Mouse (Mus musculus): Measurements from ENCODE around the gene Olfml2b. TPM values are rescaled to one million over a fixed set of nuclear protein-coding genes. Genes with fewer than 3 reads are reported as not detected.

Gene Olfml2b
- polyA plus RNA-seq, 1 experiment from 2014 or later = 25.3 TPM

DNA sequence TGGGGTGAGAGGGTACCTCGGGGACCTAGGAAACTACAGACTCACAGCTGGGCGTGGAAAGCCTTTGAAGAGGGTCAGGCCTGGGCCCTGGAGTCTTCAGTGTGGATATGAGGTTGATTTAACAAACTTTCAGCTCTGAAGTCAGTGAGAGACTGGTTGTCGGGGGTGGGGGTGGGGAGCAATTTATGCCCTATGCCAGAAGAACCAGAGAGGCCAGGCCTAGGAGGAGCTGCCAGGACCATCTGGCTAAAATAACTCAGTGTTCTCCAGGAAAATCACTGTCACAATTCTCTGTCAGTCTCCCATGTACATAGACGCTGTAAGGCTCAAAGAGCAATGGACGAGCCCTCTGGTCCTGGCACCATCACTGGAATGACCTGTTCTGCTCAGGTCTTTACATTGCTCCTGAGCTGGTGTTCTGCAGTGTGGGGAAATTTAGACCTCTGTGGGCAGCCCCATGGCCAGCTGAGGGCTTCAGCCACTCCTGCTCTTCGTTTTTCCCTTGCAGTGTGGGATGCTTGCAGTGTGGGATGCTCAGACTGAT is 3.7 kb downstream of the Olfml2b start:
- WGBS = 70% methylated on average over 6 of the region's 6 CpGs
- Histone ChIP-seq H3K36me3 (peaks cover 29% of the 10 kb centered on the region), H3K4me1 (replicated peaks) (peaks cover 38% of the 10 kb centered on the region), H3K9me3 (no peaks in the 10 kb centered on the region), H3K9ac (replicated peaks) (no peak overlapping the region), H3K27ac (no peak overlapping the region), H3K27me3 (peaks cover 6% of the 10 kb centered on the region), H3K4me2 (peak overlapping the region; percentile 30; the same call in 1 of the 2 replicates), H3K4me3 (replicated peaks) (no peak overlapping the region)
- no peak for ATAC-seq (ENCODE audit: insufficient number of reproducible peaks, insufficient read depth, low FRiP score, low TSS enrichment, low read depth)

DNA sequence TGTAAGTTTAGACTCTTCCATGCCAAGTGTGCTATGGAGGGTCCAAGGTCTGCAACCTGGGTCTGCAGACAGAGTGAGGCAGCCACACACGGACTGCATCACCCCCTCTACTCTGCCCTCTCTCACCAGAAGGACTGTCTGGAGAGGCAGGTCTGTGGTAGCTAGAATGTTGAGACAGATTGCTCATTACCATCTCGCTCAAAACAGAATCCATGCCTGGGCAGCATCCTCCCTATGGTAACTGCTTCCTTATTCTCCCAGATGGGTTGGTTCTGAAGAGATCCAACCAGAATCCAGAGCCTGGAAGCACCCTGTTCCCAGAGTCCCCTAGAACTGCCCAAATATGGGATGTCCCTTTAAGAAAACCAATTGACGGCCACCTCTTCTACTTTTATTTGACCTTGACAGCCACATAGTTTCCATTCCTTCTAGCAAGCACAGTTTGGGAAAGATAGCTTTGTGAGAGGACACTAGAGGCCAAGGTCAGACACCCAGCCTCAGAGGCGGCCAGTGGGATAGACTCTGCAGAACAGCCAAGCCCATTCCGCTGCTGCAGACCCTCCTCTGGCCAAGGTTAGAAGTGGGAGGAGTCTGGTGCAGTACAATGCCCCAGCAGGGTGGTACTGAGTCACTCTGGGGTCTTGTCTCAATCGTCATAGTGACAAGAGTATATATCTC is 6.9 kb downstream of the Olfml2b start:
- H3K27ac ChIP-seq = no peak overlapping the region
- ATAC-seq (ENCODE audit: insufficient number of reproducible peaks, insufficient read depth, low FRiP score, low TSS enrichment, low read depth) = no peak
- no peaks in the 10 kb centered on the region for H3K9me3 ChIP-seq
- no peak overlapping the region for H3K4me3 ChIP-seq (replicated peaks)
- 80% methylated on average over 6 of the region's 6 CpGs for WGBS
- H3K36me3 ChIP-seq = peaks cover 33% of the 10 kb centered on the region
- peaks cover 21% of the 10 kb centered on the region for H3K4me1 ChIP-seq (replicated peaks)
- no peaks in the 10 kb centered on the region for H3K27me3 ChIP-seq
- H3K4me2 ChIP-seq = no peak overlapping the region
- no peak overlapping the region for H3K9ac ChIP-seq (replicated peaks)

DNA sequence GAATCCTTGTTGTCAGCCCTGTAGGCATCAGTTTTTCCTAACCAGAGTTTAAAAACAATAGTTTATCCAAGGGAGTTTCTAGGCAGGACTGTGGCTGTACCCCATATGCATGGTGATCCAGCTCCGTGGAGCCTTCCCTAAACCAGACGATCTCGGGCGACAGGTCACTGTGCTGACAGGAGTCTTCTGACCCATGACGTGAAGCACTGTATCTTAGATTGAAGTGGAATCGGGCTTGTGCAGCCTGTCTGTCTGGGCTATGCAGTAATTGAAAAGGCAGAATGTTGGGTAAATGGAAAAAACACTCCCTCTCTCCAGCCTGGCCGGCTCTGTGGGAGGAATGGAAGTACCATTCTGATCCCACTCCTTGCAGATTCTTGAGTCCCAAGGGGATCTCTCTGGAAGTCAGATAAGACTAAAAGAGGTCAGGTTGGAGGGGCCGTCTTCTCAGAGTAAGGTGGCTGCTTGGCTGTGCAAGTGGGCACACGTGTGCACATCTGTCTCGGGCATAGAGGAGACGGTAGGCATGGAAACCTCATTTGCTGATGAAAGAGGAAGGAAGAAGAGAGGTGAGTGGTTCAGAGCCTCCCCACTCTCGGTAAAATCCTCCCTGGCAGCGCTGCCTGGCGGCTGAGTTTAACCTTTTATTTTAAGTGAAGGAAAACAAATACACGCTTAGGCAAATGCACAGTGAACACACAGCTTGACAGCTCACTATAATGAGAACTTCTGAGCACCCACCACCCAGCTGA is 7.8 kb downstream of the Olfml2b start:
- peak overlapping the region; percentile 62; the same call in 1 of the 2 replicates for H3K27ac ChIP-seq
- 67% methylated on average over 15 of the region's 15 CpGs for WGBS
- H3K9ac ChIP-seq (replicated peaks) = no peak overlapping the region

DNA sequence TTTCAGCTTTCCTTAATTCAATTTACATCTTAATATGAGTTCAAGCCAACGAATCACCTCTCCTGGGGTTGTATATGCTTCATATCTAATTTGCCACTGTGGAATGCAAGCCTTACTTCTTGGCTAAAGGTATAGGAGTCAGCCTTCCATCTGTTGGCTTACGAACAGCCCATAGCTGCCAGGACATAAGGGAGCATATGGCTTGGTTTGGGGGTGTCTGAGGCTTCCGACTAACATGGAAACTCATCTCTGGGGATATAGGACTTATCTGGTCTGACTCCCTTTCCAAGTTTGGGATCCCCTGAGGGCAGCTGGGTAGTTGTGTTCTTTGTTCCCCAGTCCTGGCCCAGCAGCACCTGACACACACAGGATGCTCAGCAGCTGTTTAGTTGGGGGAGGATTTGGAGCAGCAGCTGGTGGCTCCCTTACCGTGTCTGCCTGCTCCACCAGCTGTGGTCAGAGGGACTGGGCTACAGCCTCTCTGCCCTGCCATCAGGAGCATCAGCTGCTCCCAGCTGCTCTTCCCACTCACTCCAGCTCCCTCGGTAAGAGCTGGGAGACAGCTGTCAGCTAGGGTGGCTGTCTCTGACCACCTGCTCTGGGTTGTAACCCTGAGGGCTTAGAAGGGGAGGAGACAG is 11.1 kb downstream of the Olfml2b start:
- Histone ChIP-seq H3K36me3 (peaks cover 17% of the 10 kb centered on the region), H3K9me3 (no peaks in the 10 kb centered on the region), H3K4me1 (replicated peaks) (peaks cover 22% of the 10 kb centered on the region), H3K27me3 (no peaks in the 10 kb centered on the region), H3K27ac (no peak overlapping the region), H3K9ac (replicated peaks) (no peak overlapping the region), H3K4me2 (no peak overlapping the region), H3K4me3 (replicated peaks) (no peak overlapping the region)
- ATAC-seq (ENCODE audit: insufficient number of reproducible peaks, insufficient read depth, low FRiP score, low TSS enrichment, low read depth) = peak; percentile 64
- 61% methylated on average over 5 of the region's 5 CpGs for WGBS

More for the DNA sequence above, 7.8 kb downstream of the Olfml2b start:
- Histone ChIP-seq H3K9me3 (no peaks in the 10 kb centered on the region), H3K27me3 (no peaks in the 10 kb centered on the region), H3K4me2 (no peak overlapping the region), H3K36me3 (peaks cover 33% of the 10 kb centered on the region), H3K4me3 (replicated peaks) (no peak overlapping the region), H3K4me1 (replicated peaks) (peaks cover 24% of the 10 kb centered on the region)
- no peak for ATAC-seq (ENCODE audit: insufficient number of reproducible peaks, insufficient read depth, low FRiP score, low TSS enrichment, low read depth)

DNA sequence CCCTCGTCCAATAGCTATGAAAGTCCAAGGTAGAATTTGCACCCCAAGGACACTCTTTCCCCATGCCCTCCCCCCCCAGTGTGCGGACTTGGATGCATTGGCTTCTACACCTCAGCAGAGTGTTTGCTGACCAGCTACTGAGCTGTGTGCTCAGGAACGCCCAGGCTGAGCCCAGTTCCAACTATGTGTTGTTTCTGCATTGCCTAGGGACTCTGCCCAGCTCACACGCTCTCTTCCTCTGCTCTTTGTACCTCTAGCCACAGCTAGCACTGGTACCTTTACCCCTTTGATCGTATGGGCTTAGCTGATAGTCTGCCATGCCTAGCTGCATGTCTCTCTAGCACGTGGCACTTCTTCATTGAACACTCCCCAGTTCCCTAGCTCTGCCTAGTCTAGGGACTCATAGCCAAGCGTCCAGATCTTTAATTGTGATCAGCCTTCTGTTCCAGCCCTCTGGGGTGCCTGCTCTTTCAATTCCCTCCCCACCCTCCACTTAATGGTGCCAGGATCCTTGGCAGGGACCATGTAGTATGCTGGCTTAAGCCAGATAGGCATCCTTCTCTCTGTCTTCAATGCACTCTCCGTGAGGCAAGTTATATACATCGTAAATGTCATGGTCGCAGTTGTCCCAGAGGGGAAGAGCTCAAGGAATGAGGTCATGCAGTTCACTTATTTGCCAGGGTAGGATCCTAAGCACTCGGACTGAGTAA is 12.3 kb downstream of the Olfml2b start:
- Histone ChIP-seq H3K4me1 (replicated peaks) (peaks cover 22% of the 10 kb centered on the region), H3K9ac (replicated peaks) (no peak overlapping the region), H3K4me3 (replicated peaks) (no peak overlapping the region), H3K27me3 (no peaks in the 10 kb centered on the region), H3K27ac (no peak overlapping the region), H3K36me3 (peaks cover 12% of the 10 kb centered on the region), H3K4me2 (no peak overlapping the region), H3K9me3 (no peaks in the 10 kb centered on the region)
- 67% methylated on average over 11 of the region's 11 CpGs for WGBS
- ATAC-seq (ENCODE audit: insufficient number of reproducible peaks, insufficient read depth, low FRiP score, low TSS enrichment, low read depth) = no peak

GRCm38 (mm10) chr1:170657228-170657521 is 12.8 kb downstream of the Olfml2b start:
- Histone ChIP-seq H3K27ac (no peak overlapping the region), H3K36me3 (peaks cover 12% of the 10 kb centered on the region), H3K4me2 (no peak overlapping the region), H3K4me3 (replicated peaks) (no peak overlapping the region), H3K27me3 (no peaks in the 10 kb centered on the region), H3K9me3 (no peaks in the 10 kb centered on the region), H3K9ac (replicated peaks) (no peak overlapping the region), H3K4me1 (replicated peaks) (peaks cover 17% of the 10 kb centered on the region)
- WGBS = 28% methylated on average over 2 of the region's 2 CpGs
- no peak for ATAC-seq (ENCODE audit: insufficient number of reproducible peaks, insufficient read depth, low FRiP score, low TSS enrichment, low read depth)

GRCm38 (mm10) chr1:170657643-170658314 is 13.4 kb downstream of the Olfml2b start:
- no peak overlapping the region for H3K9ac ChIP-seq (replicated peaks)
- 66% methylated on average over 13 of the region's 13 CpGs for WGBS
- H3K4me3 ChIP-seq (replicated peaks) = no peak overlapping the region
- no peak overlapping the region for H3K4me2 ChIP-seq
- H3K36me3 ChIP-seq = peaks cover 15% of the 10 kb centered on the region
- H3K4me1 ChIP-seq (replicated peaks) = peaks cover 15% of the 10 kb centered on the region
- no peaks in the 10 kb centered on the region for H3K27me3 ChIP-seq
- H3K27ac ChIP-seq = peak overlapping the region; percentile 66; the same call in 1 of the 2 replicates
- no peak for ATAC-seq (ENCODE audit: insufficient number of reproducible peaks, insufficient read depth, low FRiP score, low TSS enrichment, low read depth)
- H3K9me3 ChIP-seq = no peaks in the 10 kb centered on the region

- Histone ChIP-seq H3K4me2 (no peak overlapping the region), H3K36me3 (peaks cover 18% of the 10 kb centered on the region), H3K9ac (replicated peaks) (no peak overlapping the region), H3K27me3 (no peaks in the 10 kb centered on the region), H3K4me1 (replicated peaks) (peaks cover 15% of the 10 kb centered on the region), H3K9me3 (no peaks in the 10 kb centered on the region), H3K27ac (no peak overlapping the region), H3K4me3 (replicated peaks) (no peak overlapping the region)
- WGBS = 83% methylated on average over 13 of the region's 13 CpGs
- no peak for ATAC-seq (ENCODE audit: insufficient number of reproducible peaks, insufficient read depth, low FRiP score, low TSS enrichment, low read depth)
These were observed 14.9 kb downstream of the Olfml2b start for GRCm38 (mm10) chr1:170659260-170659659.

GRCm38 (mm10) chr1:170664620-170665185 is 20.4 kb downstream of the Olfml2b start:
- no peak overlapping the region for H3K27ac ChIP-seq
- H3K36me3 ChIP-seq = peaks cover 49% of the 10 kb centered on the region
- H3K9ac ChIP-seq (replicated peaks) = no peak overlapping the region
- H3K9me3 ChIP-seq = no peaks in the 10 kb centered on the region
- ATAC-seq (ENCODE audit: insufficient number of reproducible peaks, insufficient read depth, low FRiP score, low TSS enrichment, low read depth) = no peak
- no peak overlapping the region for H3K4me3 ChIP-seq (replicated peaks)
- no peaks in the 10 kb centered on the region for H3K27me3 ChIP-seq
- no peak overlapping the region for H3K4me2 ChIP-seq
- WGBS = 82% methylated on average over 11 of the region's 11 CpGs
- H3K4me1 ChIP-seq (replicated peaks) = no peaks in the 10 kb centered on the region

- H3K4me2 ChIP-seq = no peak overlapping the region
- no peaks in the 10 kb centered on the region for H3K27me3 ChIP-seq
- H3K9ac ChIP-seq (replicated peaks) = no peak overlapping the region
- H3K36me3 ChIP-seq = peaks cover 54% of the 10 kb centered on the region
- no peak overlapping the region for H3K27ac ChIP-seq
- H3K9me3 ChIP-seq = no peaks in the 10 kb centered on the region
- WGBS = 88% methylated on average over 7 of the region's 7 CpGs
- no peaks in the 10 kb centered on the region for H3K4me1 ChIP-seq (replicated peaks)
- ATAC-seq (ENCODE audit: insufficient number of reproducible peaks, insufficient read depth, low FRiP score, low TSS enrichment, low read depth) = no peak
- H3K4me3 ChIP-seq (replicated peaks) = no peak overlapping the region
These were observed 20.9 kb downstream of the Olfml2b start for GRCm38 (mm10) chr1:170665200-170665599.
